Mouse (Mus musculus): ENCODE measurements around the gene Chst12. TPM values are rescaled to one million over a fixed set of nuclear protein-coding genes. Genes with fewer than 3 reads are reported as not detected.
A peak's percentile ranks its signal among the peaks of the same experiment; 100 is the strongest.
"Not testable (repeated sequence)": the region's sequence is repeated elsewhere in the genome, so short reads cannot be mapped to it uniquely, and the experiment has no call there.

The Chst12 gene
- polyA plus RNA-seq (2014; fragmentation: Nextera tagmentation; extraction: Ambion mirVana): 19.1 and 20.6 TPM in 2 replicates

DNA sequence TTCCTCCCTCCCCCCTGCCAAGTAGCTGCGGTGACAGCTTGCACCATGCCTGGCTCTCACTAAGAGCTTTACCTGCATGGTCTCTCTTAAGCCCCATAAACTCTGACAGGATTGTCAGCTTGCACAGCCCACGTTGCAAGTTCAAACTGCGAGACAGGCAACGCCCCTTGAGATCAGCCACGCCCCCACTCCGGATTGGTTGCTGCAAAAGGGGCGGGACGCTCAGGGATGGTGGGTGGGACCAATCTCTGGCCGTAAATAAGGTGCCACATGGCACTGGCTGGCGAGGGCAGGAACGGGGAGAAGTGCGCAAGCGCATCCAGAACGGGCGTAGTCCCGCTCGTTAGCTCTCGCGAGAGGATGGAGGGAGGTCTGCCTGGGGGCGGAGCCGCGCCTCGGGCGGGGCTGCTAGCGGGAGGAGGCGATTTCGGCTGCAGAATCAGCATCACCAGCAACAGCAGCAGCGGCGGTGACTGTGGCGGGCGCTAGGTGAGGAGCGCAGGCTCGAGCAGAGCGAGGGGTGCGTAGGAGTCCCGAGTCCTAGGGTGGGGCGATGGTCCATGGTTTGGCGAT is at the start of gene Chst12:
TSS of gene Chst12 (plus strand) at position 343 of the 573 bp plus-strand sequence.
- under 1% methylated on average over 38 of the region's 38 CpGs for WGBS
- Histone ChIP-seq H3K27ac (ENCODE audit: low read depth, low read length) (peak within 1 kb of the TSS; percentile 38), H3K4me3 (ENCODE audit: low read depth, low read length) (peak within 1 kb of the TSS; percentile 61), H3K9me3 (ENCODE audit: control insufficient read depth, low read length) (no peaks in the 10 kb centered on the region), H3K27me3 (replicated peaks; ENCODE audit: control insufficient read depth, insufficient read depth, low read length) (no peaks in the 10 kb centered on the region), H3K9ac (ENCODE audit: low read depth, low read length) (peak within 1 kb of the TSS; percentile 79), H3K36me3 (ENCODE audit: control insufficient read depth, insufficient read depth, low read length) (no peaks in the 10 kb centered on the region), H3K4me2 (peak within 1 kb of the TSS; percentile 77), H3K4me1 (replicated peaks; ENCODE audit: control insufficient read depth, insufficient read depth, low read length) (peaks cover 73% of the 10 kb centered on the region)
- DNase-seq (ENCODE audit: low spot score) (peak; percentile 99), ATAC-seq (replicated peaks; ENCODE audit: low FRiP score) (peak; percentile 93)

- H3K36me3 ChIP-seq (ENCODE audit: control insufficient read depth, insufficient read depth, low read length): no peaks in the 10 kb centered on the region
- DNase-seq (ENCODE audit: low spot score) (no peak), ATAC-seq (replicated peaks; ENCODE audit: low FRiP score) (no peak)
- H3K4me3 ChIP-seq (ENCODE audit: low read depth, low read length): no peak overlapping the region
- WGBS: 71% methylated on average over 3 of the region's 3 CpGs
- H3K9me3 ChIP-seq (ENCODE audit: control insufficient read depth, low read length): peaks cover 6% of the 10 kb centered on the region; the same call in 1 of the 2 replicates
- H3K27ac ChIP-seq (ENCODE audit: low read depth, low read length): no peak overlapping the region
- no peak overlapping the region for H3K4me2 ChIP-seq
- H3K9ac ChIP-seq (ENCODE audit: low read depth, low read length): no peak overlapping the region
- no peaks in the 10 kb centered on the region for H3K27me3 ChIP-seq (replicated peaks; ENCODE audit: control insufficient read depth, insufficient read depth, low read length)
- H3K4me1 ChIP-seq (replicated peaks; ENCODE audit: control insufficient read depth, insufficient read depth, low read length): no peaks in the 10 kb centered on the region
These were observed 43.9 kb upstream of the Chst12 start for GRCm38 (mm10) chr5:140461476-140461875.

- not testable (repeated sequence) for H3K4me3 ChIP-seq (ENCODE audit: low read depth, low read length); H3K4me1 ChIP-seq (replicated peaks; ENCODE audit: control insufficient read depth, insufficient read depth, low read length); H3K36me3 ChIP-seq (ENCODE audit: control insufficient read depth, insufficient read depth, low read length); H3K4me2 ChIP-seq; H3K9ac ChIP-seq (ENCODE audit: low read depth, low read length); ATAC-seq (replicated peaks; ENCODE audit: low FRiP score); H3K27me3 ChIP-seq (replicated peaks; ENCODE audit: control insufficient read depth, insufficient read depth, low read length); H3K9me3 ChIP-seq (ENCODE audit: control insufficient read depth, low read length); DNase-seq (ENCODE audit: low spot score); H3K27ac ChIP-seq (ENCODE audit: low read depth, low read length)
- WGBS: 77% methylated on average over 2 of the region's 2 CpGs
These were observed 42.2 kb upstream of the Chst12 start for GRCm38 (mm10) chr5:140463151-140463550.

DNA sequence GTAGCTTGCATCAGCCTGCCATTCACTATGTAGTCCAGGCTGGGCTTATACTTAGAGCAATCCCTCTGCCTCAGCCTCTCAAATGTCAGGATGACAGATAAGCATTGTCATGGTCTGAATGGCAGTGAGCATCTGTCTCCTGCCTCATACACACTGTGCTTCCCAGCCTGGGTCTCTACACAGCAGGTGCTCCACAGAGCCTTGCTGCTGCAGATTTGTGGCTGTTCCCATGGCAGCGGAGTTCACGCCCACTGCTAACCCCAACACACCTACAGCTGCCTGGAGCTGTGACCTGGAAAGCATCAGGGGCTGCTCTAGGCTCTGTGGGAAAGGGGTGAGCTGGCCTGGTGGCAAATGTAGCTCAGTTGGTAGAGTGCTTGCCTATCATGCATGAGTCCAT is 40.4 kb upstream of the Chst12 start:
- ATAC-seq (replicated peaks; ENCODE audit: low FRiP score): no peak
- Histone ChIP-seq H3K4me3 (ENCODE audit: low read depth, low read length) (no peak overlapping the region), H3K27me3 (replicated peaks; ENCODE audit: control insufficient read depth, insufficient read depth, low read length) (no peaks in the 10 kb centered on the region), H3K9ac (ENCODE audit: low read depth, low read length) (no peak overlapping the region), H3K36me3 (ENCODE audit: control insufficient read depth, insufficient read depth, low read length) (no peaks in the 10 kb centered on the region), H3K4me2 (no peak overlapping the region), H3K9me3 (ENCODE audit: control insufficient read depth, low read length) (peaks cover 6% of the 10 kb centered on the region; the same call in 1 of the 2 replicates), H3K27ac (ENCODE audit: low read depth, low read length) (no peak overlapping the region), H3K4me1 (replicated peaks; ENCODE audit: control insufficient read depth, insufficient read depth, low read length) (no peaks in the 10 kb centered on the region)
- 69% methylated on average over 2 of the region's 2 CpGs for WGBS
- no peak for DNase-seq (ENCODE audit: low spot score)

DNA sequence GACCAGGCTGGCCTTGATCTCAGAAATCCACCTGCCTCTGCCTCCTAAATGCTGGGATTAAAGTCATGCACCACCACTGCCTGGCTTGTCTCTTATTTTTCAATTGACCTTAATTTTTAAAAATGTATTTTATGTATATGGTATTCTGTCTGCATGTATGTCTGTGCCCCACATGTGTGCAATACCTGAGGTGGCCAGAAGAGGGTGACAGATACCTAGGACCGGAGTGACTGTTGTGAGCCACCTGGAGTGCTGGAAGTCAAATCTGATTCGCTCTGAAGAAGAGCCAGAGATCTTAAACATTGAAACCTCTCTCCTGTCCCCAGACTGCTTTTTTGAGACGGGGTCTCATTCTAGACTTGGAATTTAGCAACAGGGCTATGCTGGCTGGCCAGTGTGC is 33.0 kb upstream of the Chst12 start:
- no peaks in the 10 kb centered on the region for H3K4me1 ChIP-seq (replicated peaks; ENCODE audit: control insufficient read depth, insufficient read depth, low read length)
- no peaks in the 10 kb centered on the region for H3K27me3 ChIP-seq (replicated peaks; ENCODE audit: control insufficient read depth, insufficient read depth, low read length)
- WGBS: 76% methylated on average over 3 of the region's 3 CpGs
- H3K27ac ChIP-seq (ENCODE audit: low read depth, low read length): no peak overlapping the region
- DNase-seq (ENCODE audit: low spot score) (no peak), ATAC-seq (replicated peaks; ENCODE audit: low FRiP score) (no peak)
- H3K9me3 ChIP-seq (ENCODE audit: control insufficient read depth, low read length): peaks cover 2% of the 10 kb centered on the region; the same call in 1 of the 2 replicates
- H3K4me2 ChIP-seq: no peak overlapping the region
- no peak overlapping the region for H3K9ac ChIP-seq (ENCODE audit: low read depth, low read length)
- H3K36me3 ChIP-seq (ENCODE audit: control insufficient read depth, insufficient read depth, low read length): no peaks in the 10 kb centered on the region
- H3K4me3 ChIP-seq (ENCODE audit: low read depth, low read length): no peak overlapping the region

DNA sequence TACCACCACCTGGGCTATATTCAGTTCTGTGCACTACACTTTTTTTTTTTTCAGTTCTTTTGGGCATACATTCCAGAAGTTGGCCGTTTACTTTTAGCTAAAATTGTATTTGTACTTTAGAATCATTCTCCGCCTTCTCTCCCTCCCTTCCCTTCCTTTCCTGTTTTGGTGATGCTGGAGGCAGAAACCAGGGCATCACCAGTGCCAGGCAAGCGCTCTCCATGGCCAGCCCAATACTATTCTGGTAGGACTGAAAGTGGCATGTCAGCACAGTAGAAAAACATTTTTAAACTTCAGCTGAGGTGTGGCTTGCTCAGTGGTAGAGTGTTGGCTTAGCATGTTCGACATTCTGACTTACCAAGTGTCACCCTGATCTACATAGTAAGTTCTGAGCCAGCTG is 23.9 kb upstream of the Chst12 start:
- WGBS: 77% methylated on average over 4 of the region's 4 CpGs
- no peaks in the 10 kb centered on the region for H3K9me3 ChIP-seq (ENCODE audit: control insufficient read depth, low read length)
- H3K27ac ChIP-seq (ENCODE audit: low read depth, low read length): no peak overlapping the region
- no peak overlapping the region for H3K4me3 ChIP-seq (ENCODE audit: low read depth, low read length)
- no peaks in the 10 kb centered on the region for H3K4me1 ChIP-seq (replicated peaks; ENCODE audit: control insufficient read depth, insufficient read depth, low read length)
- H3K27me3 ChIP-seq (replicated peaks; ENCODE audit: control insufficient read depth, insufficient read depth, low read length): peaks cover 6% of the 10 kb centered on the region; the same call in 1 of the 2 replicates
- ATAC-seq (replicated peaks; ENCODE audit: low FRiP score) (no peak), DNase-seq (ENCODE audit: low spot score) (no peak)
- no peak overlapping the region for H3K4me2 ChIP-seq
- H3K36me3 ChIP-seq (ENCODE audit: control insufficient read depth, insufficient read depth, low read length): no peaks in the 10 kb centered on the region
- H3K9ac ChIP-seq (ENCODE audit: low read depth, low read length): no peak overlapping the region

GRCm38 (mm10) chr5:140491142-140491541 is 14.2 kb upstream of the Chst12 start:
- Histone ChIP-seq H3K4me1 (replicated peaks; ENCODE audit: control insufficient read depth, insufficient read depth, low read length) (no peaks in the 10 kb centered on the region), H3K9me3 (ENCODE audit: control insufficient read depth, low read length) (no peaks in the 10 kb centered on the region), H3K27me3 (replicated peaks; ENCODE audit: control insufficient read depth, insufficient read depth, low read length) (peaks cover 9% of the 10 kb centered on the region), H3K36me3 (ENCODE audit: control insufficient read depth, insufficient read depth, low read length) (no peaks in the 10 kb centered on the region), H3K9ac (ENCODE audit: low read depth, low read length) (no peak overlapping the region), H3K4me2 (no peak overlapping the region), H3K4me3 (ENCODE audit: low read depth, low read length) (no peak overlapping the region), H3K27ac (ENCODE audit: low read depth, low read length) (no peak overlapping the region)
- 59% methylated on average over 6 of the region's 6 CpGs for WGBS
- DNase-seq (ENCODE audit: low spot score) (no peak), ATAC-seq (replicated peaks; ENCODE audit: low FRiP score) (no peak)

DNA sequence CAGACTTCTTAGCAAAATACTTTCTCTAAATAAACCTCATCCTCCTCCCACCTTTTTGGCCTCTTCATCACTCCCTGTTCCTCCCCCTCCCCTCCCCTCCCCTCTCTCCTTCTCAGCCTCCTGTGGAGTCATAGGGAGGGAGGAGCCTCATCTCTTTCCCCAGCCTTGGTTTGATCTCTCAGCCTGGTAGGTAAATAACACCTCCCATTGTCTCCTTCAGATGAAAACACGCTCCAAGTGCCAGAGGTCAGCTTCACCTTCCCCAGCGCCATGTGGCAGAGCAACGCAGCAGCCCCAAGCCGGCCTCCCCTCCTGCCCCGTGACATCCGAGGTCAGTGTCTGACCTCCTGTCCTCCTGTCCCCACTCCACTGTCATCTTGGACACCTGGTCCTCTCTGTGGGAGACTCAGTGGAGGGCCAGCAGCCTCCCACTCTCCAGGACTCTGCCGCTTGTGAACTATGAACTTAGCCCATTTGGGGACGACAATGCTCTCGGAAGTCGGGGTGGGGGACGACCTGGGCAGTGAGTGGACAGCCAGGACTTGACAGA is 12.6 kb upstream of the Chst12 start:
- 29% methylated on average over 11 of the region's 11 CpGs for WGBS
- Histone ChIP-seq H3K4me3 (ENCODE audit: low read depth, low read length) (no peak overlapping the region), H3K9me3 (ENCODE audit: control insufficient read depth, low read length) (no peaks in the 10 kb centered on the region), H3K27ac (ENCODE audit: low read depth, low read length) (no peak overlapping the region), H3K9ac (ENCODE audit: low read depth, low read length) (no peak overlapping the region), H3K36me3 (ENCODE audit: control insufficient read depth, insufficient read depth, low read length) (no peaks in the 10 kb centered on the region), H3K4me2 (no peak overlapping the region), H3K27me3 (replicated peaks; ENCODE audit: control insufficient read depth, insufficient read depth, low read length) (no peaks in the 10 kb centered on the region; the same call in 1 of the 2 replicates), H3K4me1 (replicated peaks; ENCODE audit: control insufficient read depth, insufficient read depth, low read length) (no peaks in the 10 kb centered on the region)
- DNase-seq (ENCODE audit: low spot score) (no peak), ATAC-seq (replicated peaks; ENCODE audit: low FRiP score) (no peak)

DNA sequence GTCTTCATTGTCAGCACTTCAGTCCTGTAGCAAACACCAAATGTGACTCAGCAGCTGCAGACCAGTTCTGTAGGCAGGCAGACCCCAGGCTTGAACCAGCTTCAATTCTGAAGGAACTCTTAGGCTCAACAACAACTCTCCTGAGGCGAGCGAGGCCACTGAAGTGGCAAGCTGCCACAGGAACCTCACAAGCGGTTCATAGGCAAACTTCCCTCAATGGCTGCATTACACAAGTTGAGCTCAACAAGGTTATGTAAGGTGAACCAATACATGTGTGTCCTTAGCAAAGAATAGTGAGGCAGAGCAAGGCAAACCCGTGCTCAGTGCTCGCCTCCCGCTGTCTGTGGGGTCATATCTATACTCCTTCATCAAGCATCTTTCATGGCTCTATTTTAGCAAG is 7.2 kb upstream of the Chst12 start:
- DNase-seq (ENCODE audit: low spot score) (no peak), ATAC-seq (replicated peaks; ENCODE audit: low FRiP score) (no peak)
- WGBS: 80% methylated on average over 6 of the region's 6 CpGs
- no peaks in the 10 kb centered on the region for H3K36me3 ChIP-seq (ENCODE audit: control insufficient read depth, insufficient read depth, low read length)
- no peaks in the 10 kb centered on the region for H3K9me3 ChIP-seq (ENCODE audit: control insufficient read depth, low read length)
- peaks cover 23% of the 10 kb centered on the region for H3K4me1 ChIP-seq (replicated peaks; ENCODE audit: control insufficient read depth, insufficient read depth, low read length)
- no peak overlapping the region for H3K4me3 ChIP-seq (ENCODE audit: low read depth, low read length)
- H3K9ac ChIP-seq (ENCODE audit: low read depth, low read length): no peak overlapping the region
- no peaks in the 10 kb centered on the region for H3K27me3 ChIP-seq (replicated peaks; ENCODE audit: control insufficient read depth, insufficient read depth, low read length)
- H3K4me2 ChIP-seq: no peak overlapping the region
- H3K27ac ChIP-seq (ENCODE audit: low read depth, low read length): no peak overlapping the region

Data from liver, embryonic 11.5 days (tissue).